Mouse (Mus musculus): ENCODE measurements around the gene Deaf1.

The Deaf1 gene

GRCm38 (mm10) chr7:141339215-141339920 is 11.9 kb upstream of the Deaf1 start:
- no peak for DNase-seq (ENCODE audit: low read depth, low spot score)

DNA sequence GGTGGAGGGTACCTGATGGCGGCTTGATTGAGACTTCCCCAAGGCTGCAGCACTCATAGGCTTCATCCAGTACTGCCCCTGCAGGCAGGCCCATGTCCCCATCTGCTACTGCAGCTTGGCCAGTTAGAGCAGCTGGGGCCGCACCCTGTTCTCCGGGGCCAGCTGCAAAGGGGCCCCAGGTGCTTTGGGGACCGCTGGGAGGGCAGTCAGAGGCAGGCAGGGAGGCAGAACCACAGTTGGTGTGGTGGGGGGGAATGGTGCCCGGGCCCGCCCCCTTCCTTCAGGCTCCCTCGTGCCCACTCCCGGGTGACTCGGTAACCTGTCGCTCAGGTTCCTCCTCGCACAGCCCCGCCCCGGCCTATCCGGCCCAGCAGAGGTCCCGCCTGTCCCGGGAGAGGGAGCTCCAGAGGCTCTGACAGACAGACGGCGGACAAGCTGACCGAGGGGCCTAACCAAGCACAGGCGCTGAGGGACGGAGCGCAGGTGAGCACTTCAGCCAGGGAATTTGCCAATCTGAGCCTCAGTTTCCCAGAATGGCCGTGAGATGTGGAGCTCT is 11.2 kb upstream of the Deaf1 start, which contains the start of gene Eps8l2:
TSS of gene Eps8l2 (plus strand) at position 305 of the 556 bp plus-strand sequence.
- peak; percentile 26 for DNase-seq (ENCODE audit: low read depth, low spot score)

DNA sequence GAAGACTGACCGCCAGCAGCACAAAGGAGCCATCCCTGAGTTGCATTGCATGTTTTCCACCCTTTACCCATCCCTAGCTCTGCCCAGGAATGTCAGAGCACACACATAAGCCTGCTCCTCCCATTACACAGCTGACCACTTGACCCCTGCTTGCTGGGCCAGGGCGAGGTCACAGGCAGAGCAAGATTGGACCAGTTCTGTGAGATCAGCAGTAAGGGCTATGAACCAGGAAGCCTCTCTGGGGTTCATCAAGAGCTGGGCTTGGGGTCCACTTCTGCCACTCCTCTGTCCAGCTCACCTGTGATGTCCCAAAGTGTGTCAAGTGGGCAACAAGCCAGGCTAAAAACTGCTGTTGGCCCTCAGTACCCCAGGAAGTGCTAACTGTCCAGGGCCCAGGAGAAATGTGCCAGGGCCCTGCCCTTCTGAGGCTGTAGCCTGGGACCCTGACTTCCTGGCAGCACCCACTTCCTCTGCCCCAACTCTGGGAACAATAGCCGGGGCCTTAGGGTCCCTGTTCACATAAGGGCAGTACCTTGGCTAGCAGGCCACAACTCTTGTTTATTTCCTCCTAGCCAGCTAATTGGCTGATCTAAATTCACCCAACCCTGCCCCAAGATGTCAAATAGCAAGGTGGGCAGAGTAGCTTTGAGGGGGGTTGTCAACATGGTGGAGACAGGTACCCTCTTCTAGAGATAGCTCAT is 10.4 kb upstream of the Deaf1 start:
- DNase-seq (ENCODE audit: low read depth, low spot score) = no peak

DNA sequence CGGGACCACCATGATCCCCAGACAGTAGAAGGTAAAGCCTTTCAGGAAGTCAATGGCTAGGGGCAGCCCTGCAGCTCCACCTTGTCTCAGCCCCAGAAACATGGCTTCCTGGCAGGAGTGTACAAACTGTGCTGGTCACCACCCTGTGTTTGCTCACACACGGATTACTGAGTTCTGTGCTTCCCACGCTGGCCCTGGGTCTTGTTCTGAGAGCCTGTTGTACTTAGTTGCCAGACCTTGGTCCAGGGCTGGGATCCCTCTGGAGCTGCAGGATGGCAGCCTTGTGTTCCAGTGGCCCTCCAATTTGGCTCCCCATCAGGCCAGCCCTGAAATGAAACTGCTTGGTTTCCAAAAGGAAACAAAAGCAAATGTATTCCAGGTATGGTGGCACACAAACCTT is 8.8 kb upstream of the Deaf1 start:
- DNase-seq (ENCODE audit: low read depth, low spot score) = no peak

GRCm38 (mm10) chr7:141335682-141336081 is 8.2 kb upstream of the Deaf1 start:
- no peak for DNase-seq (ENCODE audit: low read depth, low spot score)

GRCm38 (mm10) chr7:141335044-141335579 is 7.6 kb upstream of the Deaf1 start:
- DNase-seq (ENCODE audit: low read depth, low spot score) = no peak

DNA sequence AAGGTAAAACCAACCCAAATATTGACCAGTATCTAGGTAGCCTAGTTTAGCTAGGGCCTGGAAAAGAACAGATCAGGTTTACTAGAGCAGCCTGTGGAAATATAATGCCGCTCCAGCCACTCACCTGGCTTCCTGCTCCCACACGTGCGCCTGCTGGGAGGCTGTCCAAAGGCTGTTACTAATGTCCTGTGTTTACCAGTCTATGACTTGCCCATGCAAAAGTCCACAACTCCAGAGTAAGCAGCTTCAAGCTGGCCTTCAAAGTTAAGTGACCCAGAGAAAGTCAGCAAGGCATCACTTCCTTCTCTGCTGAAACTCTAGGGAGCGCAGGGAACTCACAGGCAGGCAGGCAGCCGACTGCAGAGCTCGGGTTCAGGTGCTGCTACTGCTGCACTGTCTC is 4.5 kb upstream of the Deaf1 start:
- no peak for DNase-seq (ENCODE audit: low read depth, low spot score)

DNA sequence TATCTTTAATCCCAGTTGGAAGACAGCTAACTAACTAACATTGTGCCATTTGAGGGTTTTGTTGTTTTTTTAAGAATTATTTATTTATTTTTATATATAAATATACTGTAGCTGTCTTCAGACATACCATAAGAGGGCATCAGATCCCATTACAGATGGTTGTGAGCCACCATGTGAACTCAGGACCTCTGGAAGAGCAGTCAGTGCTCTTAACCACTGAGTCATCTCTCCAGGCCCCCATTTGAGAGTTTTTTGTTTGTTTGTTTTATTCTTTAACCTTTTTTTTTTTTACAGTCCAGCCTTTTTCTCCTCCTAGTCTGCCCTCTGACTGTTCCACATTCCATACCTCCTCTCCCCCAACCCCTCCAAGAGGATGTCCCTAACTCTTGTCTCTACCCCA is 3.2 kb upstream of the Deaf1 start:
- DNase-seq (ENCODE audit: low read depth, low spot score) = no peak

DNA sequence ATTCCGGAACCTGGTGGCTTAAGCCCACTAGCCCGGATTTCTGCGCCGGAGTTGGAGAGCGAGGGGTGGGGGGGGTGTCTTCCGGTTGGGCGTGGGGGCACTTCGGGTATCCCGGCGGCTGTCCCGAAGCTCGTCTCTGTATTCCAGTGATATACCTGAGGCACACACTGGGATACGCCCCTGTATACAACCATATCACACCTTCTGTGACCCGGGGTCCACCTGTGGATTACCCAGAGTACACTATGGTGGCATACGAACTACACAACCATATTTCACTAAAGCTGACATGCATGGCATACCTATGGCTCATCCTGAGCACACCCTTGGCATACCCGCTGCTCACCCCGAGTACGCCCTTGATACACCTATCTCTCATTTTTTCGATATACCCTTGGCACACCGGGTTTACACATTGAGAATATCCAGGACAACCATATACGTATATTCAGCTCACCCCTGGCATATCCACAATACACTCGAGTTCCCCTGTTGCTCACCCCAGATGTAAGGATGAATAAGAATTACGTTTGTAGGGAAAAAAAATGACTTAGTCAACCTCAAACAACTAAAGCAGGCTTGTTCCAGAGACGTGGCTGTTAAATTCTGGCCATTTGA is 992 bp upstream of the Deaf1 start:
- no peak for DNase-seq (ENCODE audit: low read depth, low spot score)

DNA sequence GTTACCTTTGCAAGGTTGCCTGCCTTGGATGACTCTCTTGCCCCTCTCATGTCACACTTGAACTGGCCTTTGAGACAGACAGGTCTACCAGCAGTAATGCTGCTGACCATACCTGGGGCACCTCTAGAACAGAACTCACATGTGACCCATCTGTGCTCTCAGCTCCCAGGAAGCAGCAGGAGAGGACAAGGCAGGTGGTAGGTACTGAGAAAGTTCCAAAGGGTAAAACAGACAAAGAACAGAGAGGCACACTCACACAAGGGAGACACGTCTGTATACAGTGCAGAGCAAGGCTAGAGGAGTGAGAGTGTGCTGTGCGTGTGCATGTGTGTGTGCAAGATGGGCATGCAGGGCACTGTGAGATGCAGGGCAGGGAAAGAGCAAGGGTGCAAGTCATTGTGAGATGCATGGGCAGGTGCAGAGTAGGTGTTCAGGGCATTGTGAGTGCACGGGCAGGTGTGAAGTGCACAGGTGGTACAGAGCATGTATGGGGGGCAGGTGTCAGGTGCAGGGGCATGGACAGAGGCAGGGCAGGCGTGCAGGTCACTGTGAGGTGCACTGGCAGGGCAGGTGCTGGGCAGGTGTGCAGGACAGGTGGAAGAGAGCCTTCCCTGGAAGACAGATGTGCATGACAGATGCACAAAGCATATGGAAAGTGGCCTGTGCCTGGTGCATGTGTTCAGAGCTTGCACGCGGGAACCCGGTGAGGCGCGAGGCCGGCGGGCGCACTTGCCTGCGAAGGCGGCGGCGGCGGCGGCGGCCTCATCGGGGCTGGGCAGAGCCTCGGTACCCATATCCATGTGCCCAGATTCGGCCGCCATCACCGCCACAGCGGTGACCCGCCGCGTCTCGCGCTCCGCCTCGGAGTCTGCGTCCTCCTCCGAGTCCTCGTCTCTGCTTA is 694 bp downstream of the Deaf1 start:
- DNase-seq (ENCODE audit: low read depth, low spot score) = peak; percentile 82

DNA sequence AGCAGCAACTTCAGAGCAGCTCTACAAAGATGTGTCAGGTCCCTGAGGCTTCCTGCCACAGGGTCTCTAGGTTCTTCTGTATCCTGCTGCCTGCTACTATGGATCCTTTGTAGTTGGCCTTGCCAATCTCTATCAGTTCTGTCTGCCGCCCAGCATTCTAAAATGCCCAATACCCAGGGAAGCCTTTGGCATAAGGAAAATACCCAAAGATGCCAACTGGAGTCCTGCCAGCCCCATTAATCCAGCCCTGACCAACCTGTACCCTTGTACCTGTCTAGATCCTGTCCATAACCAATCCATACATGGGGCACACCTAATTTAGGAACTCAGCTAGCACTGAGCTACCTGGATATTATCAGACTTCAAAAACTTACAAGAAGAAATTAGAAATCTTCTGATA is 2.8 kb downstream of the Deaf1 start:
- DNase-seq (ENCODE audit: low read depth, low spot score) = no peak

DNA sequence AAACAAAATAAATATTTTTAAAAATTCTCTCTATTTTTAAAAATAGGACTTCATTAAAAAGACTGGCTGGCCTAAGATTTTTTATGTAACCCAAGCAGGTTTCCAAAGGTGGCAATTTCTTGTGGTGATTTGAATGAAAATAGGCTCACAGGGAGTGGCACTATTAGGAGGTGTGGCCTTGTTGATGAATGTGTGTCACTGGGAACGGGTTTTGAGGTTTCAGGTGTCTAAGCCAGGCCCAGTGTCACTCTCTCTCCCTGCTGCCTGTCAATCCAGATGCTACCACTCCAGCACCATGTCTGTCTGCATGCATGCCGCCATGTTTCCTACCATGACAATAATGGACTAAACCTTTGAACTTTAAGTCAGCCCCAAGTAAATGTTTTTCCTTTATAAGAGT is 8.0 kb downstream of the Deaf1 start:
- DNase-seq (ENCODE audit: low read depth, low spot score) = no peak

DNA sequence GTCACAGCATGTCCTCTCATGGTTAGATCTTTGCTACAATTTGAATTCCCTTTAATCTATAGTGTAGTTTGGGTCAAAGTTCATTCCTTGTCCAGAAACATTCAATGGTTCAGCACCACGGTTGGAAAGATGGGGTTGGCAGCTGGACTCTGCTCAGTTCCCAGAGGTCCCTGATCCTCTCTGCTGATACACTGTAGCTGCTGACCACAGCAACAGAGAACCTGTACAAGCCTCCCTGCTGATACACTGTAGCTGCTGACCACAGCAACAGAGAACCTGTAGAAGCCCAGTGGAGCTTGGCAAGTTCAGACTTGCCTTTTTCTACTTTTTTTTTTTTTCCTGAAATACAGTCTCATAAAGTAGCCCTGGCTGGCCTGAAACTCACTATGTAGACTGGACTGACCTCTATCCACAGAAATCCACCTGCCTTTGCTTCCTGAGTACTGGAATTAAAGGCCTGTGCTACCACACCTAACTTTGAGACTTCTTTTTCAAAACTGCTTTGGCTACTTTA is 9.8 kb downstream of the Deaf1 start:
- DNase-seq (ENCODE audit: low read depth, low spot score) = no peak

DNA sequence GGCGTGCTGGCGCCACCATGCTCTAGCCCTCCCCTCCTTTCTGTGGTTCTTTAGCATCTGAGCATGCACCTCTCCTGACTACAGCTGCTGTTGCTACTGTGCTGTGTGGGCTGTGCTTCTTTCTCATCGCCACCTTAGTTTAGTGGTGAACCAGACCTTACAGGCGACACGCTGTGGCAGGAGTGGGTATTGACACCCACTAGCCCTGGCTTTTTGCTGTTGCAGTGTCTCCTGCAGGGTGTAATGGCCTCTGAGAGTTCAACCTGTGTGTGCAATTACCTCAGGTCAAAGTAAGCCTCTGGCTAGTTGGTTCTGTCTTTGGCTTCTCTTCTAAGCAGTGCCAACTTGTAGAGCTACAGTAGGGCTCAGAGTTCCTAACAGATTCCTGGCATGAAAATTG is 11.5 kb downstream of the Deaf1 start:
- DNase-seq (ENCODE audit: low read depth, low spot score) = peak; percentile 56

- no peak for DNase-seq (ENCODE audit: low read depth, low spot score)
Measured at GRCm38 (mm10) chr7:141315076-141315475, 12.4 kb downstream of the Deaf1 start.

DNA sequence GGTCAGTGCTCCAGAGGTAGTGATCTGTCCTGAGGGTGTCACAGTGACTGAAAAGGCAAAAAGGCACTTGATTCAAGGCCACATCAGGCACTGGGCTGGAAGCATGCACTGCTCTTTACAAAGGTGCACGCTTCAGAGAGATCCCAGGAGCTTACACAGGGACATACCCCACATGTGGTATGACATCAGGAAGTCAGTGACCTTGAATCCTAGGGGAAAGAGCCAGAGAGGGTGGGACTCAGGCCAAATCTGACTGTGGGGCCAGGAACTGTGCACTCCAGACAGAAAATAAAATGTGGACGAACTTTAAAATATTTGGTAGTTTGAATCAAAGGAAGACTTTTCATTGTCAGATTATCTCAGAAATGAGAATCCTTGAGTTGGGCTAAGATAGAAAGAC is 13.1 kb downstream of the Deaf1 start:
- DNase-seq (ENCODE audit: low read depth, low spot score) = no peak

DNA sequence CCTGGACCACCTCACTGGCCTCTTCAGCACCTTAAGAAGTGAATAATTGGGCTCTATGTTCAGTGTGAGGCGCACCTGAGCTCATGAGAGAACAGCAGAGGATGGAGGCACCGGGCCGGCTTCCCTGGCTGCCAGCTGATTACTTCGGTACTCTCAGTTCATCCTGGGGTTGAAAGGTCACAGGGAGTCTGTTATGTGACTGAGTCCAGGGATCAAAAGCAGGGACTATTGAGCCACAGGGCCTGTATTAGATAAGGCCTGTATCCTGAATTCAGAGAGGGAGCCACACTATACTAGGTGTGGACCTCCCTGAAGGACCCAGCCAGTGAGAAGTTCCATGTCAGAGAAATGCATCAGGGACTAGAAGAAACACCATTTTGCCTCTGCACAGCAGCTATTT is 23.0 kb downstream of the Deaf1 start:
- DNase-seq (ENCODE audit: low read depth, low spot score) = no peak

- no peak for DNase-seq (ENCODE audit: low read depth, low spot score)
Measured at GRCm38 (mm10) chr7:141302702-141303268, 24.7 kb downstream of the Deaf1 start.

GRCm38 (mm10) chr7:141301386-141301785 is 26.1 kb downstream of the Deaf1 start:
- DNase-seq (ENCODE audit: low read depth, low spot score) = no peak

DNA sequence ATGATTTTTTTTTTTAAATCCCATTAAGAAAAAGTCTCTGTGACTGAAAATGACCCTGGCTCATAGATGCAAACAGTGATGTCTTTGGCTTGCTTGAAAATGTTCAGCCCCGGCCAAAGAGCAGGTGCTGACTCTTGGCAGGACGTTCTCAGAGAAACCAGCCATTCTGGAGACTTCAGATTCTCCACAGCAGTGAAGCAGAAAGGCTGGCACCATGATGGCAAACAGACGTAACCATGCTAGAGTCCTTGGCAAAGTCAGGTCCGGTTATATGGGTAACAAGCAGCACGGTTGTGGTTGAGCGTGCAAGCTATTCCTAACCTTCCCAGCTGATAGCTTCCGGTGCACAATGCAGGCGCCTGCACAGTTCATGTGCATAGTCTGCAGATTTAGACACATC is 28.3 kb downstream of the Deaf1 start:
- no peak for DNase-seq (ENCODE audit: low read depth, low spot score)
